Mouse (Mus musculus) left cerebral cortex, postnatal 36 days (tissue): ENCODE results near the gene Ift57. TPM values are rescaled to one million over a fixed set of nuclear protein-coding genes. Genes with fewer than 3 reads are reported as not detected.

Experiments
- DNase-seq, 2 experiments: peaks; one replicate each; pipeline ENCODE4 v3.0.0; 2021 to 2022; ENCODE audit warnings: low spot score in 2 of 2, mixed read lengths in 1 of 2
- intact Hi-C: fragments of 180-260 bp; cut with DNase I; formaldehyde crosslinking; loops from one replicate; pipeline ENCODE4 v1.15.1; 2025
- total RNA-seq, 2 experiments: library from RNA; stranded (reverse); gene quantifications; 2 replicates each; pipeline ENCODE4 v1.2.3; 2021

Gene Ift57
- total RNA-seq, 2 experiments from 2014 or later, result 54.7 to 55.6 TPM

GRCm38 (mm10) chr16:49812821-49813616 is 114.0 kb downstream of the Ift57 start:
- no peak for DNase-seq
- intact Hi-C loops, result no loop called here

- intact Hi-C loops, result no loop called here
- no peak for DNase-seq
Measured at GRCm38 (mm10) chr16:49814419-49814818, 115.4 kb downstream of the Ift57 start.

Other genes starting within 250 kb of the Ift57 start
- gene Cd47, start 101.3 kb downstream of the Ift57 start, total RNA-seq, result 100 to 1,000 TPM; 234 to 245 TPM